Mouse (Mus musculus): ENCODE data around the gene Med11. TPM values are rescaled to one million over a fixed set of nuclear protein-coding genes. Genes with fewer than 3 reads are reported as not detected.

Med11 gene
- polyA plus RNA-seq, 1 experiment from 2014 or later: 38.3 TPM

DNA sequence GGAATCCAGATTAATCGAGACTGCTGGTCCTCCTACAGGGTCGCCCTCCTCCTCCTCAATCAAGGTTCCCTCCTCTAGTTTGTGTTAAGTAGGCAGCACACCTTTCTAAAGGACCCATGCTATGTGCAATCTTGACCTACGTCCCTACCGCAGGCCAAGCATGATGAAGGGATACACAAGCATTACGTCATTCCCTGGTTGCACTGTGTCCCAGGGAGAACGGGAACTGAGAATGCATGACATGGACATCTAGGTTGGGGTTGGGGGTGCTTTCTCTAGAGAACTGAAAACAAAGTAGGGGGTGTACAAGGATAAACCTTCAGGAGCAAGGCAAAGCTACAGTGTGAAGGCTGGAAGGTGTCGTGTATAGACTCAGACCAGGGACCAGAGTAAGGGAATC is 9.8 kb upstream of the Med11 start:
- no peak for DNase-seq (ENCODE audit: low spot score)
- H3K27me3 ChIP-seq (ENCODE audit: insufficient read depth, low read length): no peaks in the 10 kb centered on the region
- no peak for ATAC-seq (replicated peaks; ENCODE audit: low FRiP score, low read depth)
- H3K27ac ChIP-seq: no peak overlapping the region
- 92% methylated on average over 7 of the region's 7 CpGs for WGBS
- H3K36me3 ChIP-seq (ENCODE audit: insufficient read depth, low read length): 0 out of 2 replicates have a peak, but pooled peaks cover 19% of the 10 kb centered on the region
- TF ChIP-seq CTCF (IDR thresholded peaks at IDR 0.05; ENCODE audit: low read depth): no peak
- H3K4me3 ChIP-seq (replicated peaks; ENCODE audit: low read depth, low read length): no peak overlapping the region
- H3K4me2 ChIP-seq (ENCODE audit: low read length): no peak overlapping the region
- no peaks in the 10 kb centered on the region for H3K9me3 ChIP-seq (replicated peaks; ENCODE audit: low read length)
- no peak overlapping the region for H3K9ac ChIP-seq (ENCODE audit: low read depth, low read length)
- no peaks in the 10 kb centered on the region for H3K4me1 ChIP-seq (replicated peaks; ENCODE audit: insufficient read depth, low read length)

DNA sequence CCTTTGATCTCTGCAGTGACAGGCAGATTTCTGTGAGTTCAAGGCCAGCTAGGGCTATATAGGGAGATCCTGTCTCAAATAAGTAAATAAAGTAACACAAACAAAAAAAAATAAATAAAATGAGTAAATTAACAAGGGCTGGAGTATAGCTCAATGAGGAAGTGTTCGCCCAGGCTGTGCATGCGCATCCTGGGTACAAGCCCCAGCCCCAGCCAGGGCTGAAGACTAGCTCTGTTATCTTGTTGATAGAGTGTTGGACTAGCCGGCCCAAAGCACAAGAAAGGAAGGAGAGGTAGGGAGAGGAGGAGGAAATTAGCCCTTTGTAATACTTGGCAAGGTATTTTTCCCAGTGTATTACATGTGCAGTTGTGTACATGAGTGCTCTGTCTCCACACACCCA is 7.8 kb upstream of the Med11 start:
- H3K27me3 ChIP-seq (ENCODE audit: insufficient read depth, low read length): no peaks in the 10 kb centered on the region
- H3K36me3 ChIP-seq (ENCODE audit: insufficient read depth, low read length): 0 out of 2 replicates have a peak, but pooled peaks cover 11% of the 10 kb centered on the region
- ATAC-seq (replicated peaks; ENCODE audit: low FRiP score, low read depth) (no peak), DNase-seq (ENCODE audit: low spot score) (no peak)
- TF ChIP-seq CTCF (IDR thresholded peaks at IDR 0.05; ENCODE audit: low read depth): no peak
- no peak overlapping the region for H3K4me3 ChIP-seq (replicated peaks; ENCODE audit: low read depth, low read length)
- WGBS: 87% methylated on average over 3 of the region's 3 CpGs
- no peaks in the 10 kb centered on the region for H3K9me3 ChIP-seq (replicated peaks; ENCODE audit: low read length)
- H3K9ac ChIP-seq (ENCODE audit: low read depth, low read length): no peak overlapping the region
- no peaks in the 10 kb centered on the region for H3K4me1 ChIP-seq (replicated peaks; ENCODE audit: insufficient read depth, low read length)
- no peak overlapping the region for H3K27ac ChIP-seq
- H3K4me2 ChIP-seq (ENCODE audit: low read length): no peak overlapping the region

DNA sequence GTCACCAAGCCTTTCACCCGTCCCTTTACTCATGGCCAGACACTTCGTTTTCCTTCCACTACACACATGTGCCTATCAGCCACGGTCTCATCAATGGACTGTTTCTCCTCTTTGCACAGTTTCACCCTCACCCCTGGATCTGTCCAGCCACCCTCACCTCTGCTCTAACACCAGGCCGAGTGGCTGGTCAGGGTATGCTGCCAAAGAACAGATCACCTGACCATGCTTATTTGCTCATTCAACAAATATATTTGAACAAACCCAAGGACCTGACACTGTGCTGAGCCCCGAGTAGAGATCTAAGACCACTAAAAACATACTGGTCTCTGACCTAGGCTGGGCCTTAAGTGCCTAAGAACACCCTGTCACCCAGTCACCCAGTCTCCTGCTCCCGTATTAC is 7.1 kb upstream of the Med11 start:
- H3K9me3 ChIP-seq (replicated peaks; ENCODE audit: low read length): no peaks in the 10 kb centered on the region
- H3K4me1 ChIP-seq (replicated peaks; ENCODE audit: insufficient read depth, low read length): no peaks in the 10 kb centered on the region
- no peak overlapping the region for H3K27ac ChIP-seq
- H3K4me3 ChIP-seq (replicated peaks; ENCODE audit: low read depth, low read length): no peak overlapping the region
- ATAC-seq (replicated peaks; ENCODE audit: low FRiP score, low read depth) (no peak), DNase-seq (ENCODE audit: low spot score) (no peak)
- no peak overlapping the region for H3K9ac ChIP-seq (ENCODE audit: low read depth, low read length)
- no peak for TF ChIP-seq CTCF (IDR thresholded peaks at IDR 0.05; ENCODE audit: low read depth)
- no peaks in the 10 kb centered on the region for H3K27me3 ChIP-seq (ENCODE audit: insufficient read depth, low read length)
- H3K4me2 ChIP-seq (ENCODE audit: low read length): no peak overlapping the region
- H3K36me3 ChIP-seq (ENCODE audit: insufficient read depth, low read length): 0 out of 2 replicates have a peak, but pooled peaks cover 4% of the 10 kb centered on the region
- 78% methylated on average over 6 of the region's 6 CpGs for WGBS

DNA sequence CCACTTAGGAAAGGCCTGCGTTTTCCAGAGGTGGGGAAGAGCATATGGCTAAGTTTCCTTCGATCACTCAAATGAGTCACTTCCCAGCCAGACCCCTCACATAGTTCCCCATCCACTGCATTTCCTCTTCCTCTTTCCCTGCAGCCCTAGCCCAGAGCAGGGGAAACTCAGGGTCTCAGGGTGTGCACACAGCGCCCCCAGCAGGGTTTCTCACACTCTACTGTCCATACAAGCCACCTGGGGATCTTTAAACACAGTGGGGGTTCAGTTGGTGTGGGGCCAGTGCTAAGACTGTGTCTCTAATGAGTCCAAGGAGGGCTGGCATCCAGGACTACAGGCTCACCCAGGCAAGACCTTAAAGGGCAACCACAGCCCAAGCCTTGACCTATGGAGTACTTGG is 5.0 kb upstream of the Med11 start:
- Histone ChIP-seq H3K36me3 (ENCODE audit: insufficient read depth, low read length) (no peaks in the 10 kb centered on the region), H3K4me3 (replicated peaks; ENCODE audit: low read depth, low read length) (no peak overlapping the region), H3K9ac (ENCODE audit: low read depth, low read length) (no peak overlapping the region), H3K27me3 (ENCODE audit: insufficient read depth, low read length) (no peaks in the 10 kb centered on the region), H3K4me1 (replicated peaks; ENCODE audit: insufficient read depth, low read length) (no peaks in the 10 kb centered on the region), H3K4me2 (ENCODE audit: low read length) (no peak overlapping the region), H3K9me3 (replicated peaks; ENCODE audit: low read length) (no peaks in the 10 kb centered on the region), H3K27ac (no peak overlapping the region)
- TF ChIP-seq CTCF (IDR thresholded peaks at IDR 0.05; ENCODE audit: low read depth): no peak
- ATAC-seq (replicated peaks; ENCODE audit: low FRiP score, low read depth) (no peak), DNase-seq (ENCODE audit: low spot score) (no peak)
- WGBS: 44% methylated on average over 3 of the region's 3 CpGs

DNA sequence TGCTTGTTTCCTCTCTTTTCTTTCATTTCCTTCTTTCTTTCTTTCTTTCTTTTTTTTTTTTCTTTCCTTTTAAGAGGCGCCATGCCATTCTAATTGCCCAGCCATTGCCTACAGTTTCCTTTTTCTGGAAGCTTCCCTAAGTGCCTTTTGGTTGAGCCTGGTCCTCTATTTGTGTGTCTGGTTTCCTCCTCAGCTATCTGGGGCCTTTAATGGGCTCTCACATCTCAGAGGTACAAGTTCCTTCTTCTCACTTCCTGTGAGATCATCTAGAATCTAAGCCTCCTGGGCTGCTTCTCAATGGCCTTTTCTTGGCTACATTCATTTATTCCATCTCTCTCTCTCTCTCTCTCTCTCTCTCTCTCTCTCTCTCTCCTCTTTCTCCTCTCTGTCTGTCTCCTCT is 4.3 kb upstream of the Med11 start:
- Histone ChIP-seq H3K4me3 (replicated peaks; ENCODE audit: low read depth, low read length) (no peak overlapping the region), H3K4me2 (ENCODE audit: low read length) (no peak overlapping the region), H3K27ac (no peak overlapping the region), H3K36me3 (ENCODE audit: insufficient read depth, low read length) (no peaks in the 10 kb centered on the region), H3K4me1 (replicated peaks; ENCODE audit: insufficient read depth, low read length) (no peaks in the 10 kb centered on the region), H3K9ac (ENCODE audit: low read depth, low read length) (no peak overlapping the region), H3K9me3 (replicated peaks; ENCODE audit: low read length) (no peaks in the 10 kb centered on the region), H3K27me3 (ENCODE audit: insufficient read depth, low read length) (no peaks in the 10 kb centered on the region)
- ATAC-seq (replicated peaks; ENCODE audit: low FRiP score, low read depth): no peak
- DNase-seq (ENCODE audit: low spot score): no peak
- no peak for TF ChIP-seq CTCF (IDR thresholded peaks at IDR 0.05; ENCODE audit: low read depth)
- WGBS: 94% methylated on average over 1 of the region's 1 CpGs

DNA sequence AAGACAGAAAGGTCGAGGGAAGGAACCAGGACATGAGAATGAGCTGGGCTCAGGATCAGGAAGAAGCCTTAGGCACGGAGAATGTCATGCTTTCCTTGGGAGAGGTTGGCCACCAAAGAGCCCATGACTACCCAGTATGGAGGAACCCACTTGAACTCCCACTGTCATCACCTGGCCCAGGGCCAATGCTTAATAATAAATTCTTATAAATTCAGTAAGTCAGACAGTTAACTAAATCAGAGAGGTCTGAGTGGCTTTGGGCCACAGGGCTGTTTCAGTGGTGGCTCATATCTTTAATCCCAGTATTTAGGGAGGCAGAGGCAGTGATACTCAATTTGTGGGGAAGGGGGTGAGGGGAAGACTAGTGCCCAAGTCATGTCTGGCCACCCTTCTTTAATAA is 793 bp upstream of the Med11 start:
- 0 out of 2 replicates have a peak, but pooled peaks cover 6% of the 10 kb centered on the region for H3K36me3 ChIP-seq (ENCODE audit: insufficient read depth, low read length)
- no peak overlapping the region for H3K27ac ChIP-seq
- no peak overlapping the region for H3K4me2 ChIP-seq (ENCODE audit: low read length)
- no peak for TF ChIP-seq CTCF (IDR thresholded peaks at IDR 0.05; ENCODE audit: low read depth)
- no peak overlapping the region for H3K9ac ChIP-seq (ENCODE audit: low read depth, low read length)
- no peaks in the 10 kb centered on the region for H3K9me3 ChIP-seq (replicated peaks; ENCODE audit: low read length)
- no peak for DNase-seq (ENCODE audit: low spot score)
- H3K4me1 ChIP-seq (replicated peaks; ENCODE audit: insufficient read depth, low read length): no peaks in the 10 kb centered on the region
- no peak for ATAC-seq (replicated peaks; ENCODE audit: low FRiP score, low read depth)
- 76% methylated on average over 2 of the region's 2 CpGs for WGBS
- H3K27me3 ChIP-seq (ENCODE audit: insufficient read depth, low read length): no peaks in the 10 kb centered on the region
- no peak overlapping the region for H3K4me3 ChIP-seq (replicated peaks; ENCODE audit: low read depth, low read length)
